Mouse (Mus musculus) telencephalon, adult 2 months (tissue): ENCODE measurements around the gene Capn12.

Source experiments
- DNase-seq: peaks from one replicate; pipeline ENCODE4 v3.0.0-alpha.2; 2011; ENCODE audit warnings: low read depth, low spot score

Gene Capn12

GRCm38 (mm10) chr7:28919815-28920214, 38.6 kb downstream of the Capn12 start:
- no peak for DNase-seq

- DNase-seq, result no peak
Observed at GRCm38 (mm10) chr7:28921178-28921577, 40.0 kb downstream of the Capn12 start.

- no peak for DNase-seq
Observed at GRCm38 (mm10) chr7:28921722-28922465, 40.7 kb downstream of the Capn12 start.

- DNase-seq, result peak; percentile 79
Observed at GRCm38 (mm10) chr7:28922606-28923005, 41.4 kb downstream of the Capn12 start.

- DNase-seq, result no peak
Observed at GRCm38 (mm10) chr7:28923865-28924291, 42.7 kb downstream of the Capn12 start.

- DNase-seq, result no peak
Observed at GRCm38 (mm10) chr7:28924802-28925201, 43.6 kb downstream of the Capn12 start.

GRCm38 (mm10) chr7:28925317-28925716, 44.1 kb downstream of the Capn12 start:
- DNase-seq, result no peak

- DNase-seq, result no peak
Observed at GRCm38 (mm10) chr7:28926172-28926571, 45.0 kb downstream of the Capn12 start.

GRCm38 (mm10) chr7:28929381-28929780, 48.2 kb downstream of the Capn12 start:
- no peak for DNase-seq

GRCm38 (mm10) chr7:28930320-28931031, 49.3 kb downstream of the Capn12 start:
- no peak for DNase-seq

GRCm38 (mm10) chr7:28931032-28931694, 49.9 kb downstream of the Capn12 start:
- no peak for DNase-seq

- no peak for DNase-seq
Observed at GRCm38 (mm10) chr7:28931695-28932039, 50.4 kb downstream of the Capn12 start.

- DNase-seq, result no peak
Observed at GRCm38 (mm10) chr7:28932421-28933041, 51.3 kb downstream of the Capn12 start.

- no peak for DNase-seq
Observed at GRCm38 (mm10) chr7:28933825-28934224, 52.6 kb downstream of the Capn12 start.

- no peak for DNase-seq
Observed at GRCm38 (mm10) chr7:28936787-28937186, 55.6 kb downstream of the Capn12 start.

- DNase-seq, result no peak
Observed at GRCm38 (mm10) chr7:28938654-28939053, 57.4 kb downstream of the Capn12 start.

GRCm38 (mm10) chr7:28939418-28940183, 58.4 kb downstream of the Capn12 start:
- DNase-seq, result no peak

- no peak for DNase-seq
Observed at GRCm38 (mm10) chr7:28941129-28941528, 59.9 kb downstream of the Capn12 start.

- no peak for DNase-seq
Observed at GRCm38 (mm10) chr7:28941542-28941941, 60.3 kb downstream of the Capn12 start.
